Mouse (Mus musculus) midbrain, embryonic 11.5 days (tissue): ENCODE data around the gene Chil1. TPM values are rescaled to one million over a fixed set of nuclear protein-coding genes. Genes with fewer than 3 reads are reported as not detected.

Experiments used
- ATAC-seq: fragments of 200-750 bp; cut with Nextera tagmentation; 2 replicates; pipeline ENCODE4 v1.8.0; 2017; ENCODE audit warnings: moderate TSS enrichment, moderate library complexity; ENCODE audit not compliant: low FRiP score
- DNase-seq: peaks from one replicate; pipeline ENCODE4 v3.0.0; 2015; ENCODE audit warnings: low spot score; ENCODE audit errors: missing footprints
- H3K27ac ChIP-seq: fragments of 300-500 bp; sonication (generic); 2 replicates; pipeline ENCODE4 v1.5.1; 2014; ENCODE audit warnings: low read depth, low read length
- H3K27me3 ChIP-seq: fragments of 300-500 bp; sonication (generic); 2 replicates; pipeline ENCODE4 v1.6.1; 2014; ENCODE audit warnings: mild to moderate bottlenecking, low read length, moderate library complexity, mixed read lengths; ENCODE audit not compliant: control insufficient read depth, insufficient read depth
- H3K36me3 ChIP-seq: fragments of 300-500 bp; sonication (generic); 2 replicates; pipeline ENCODE4 v1.6.1; 2014; ENCODE audit warnings: mild to moderate bottlenecking, low read length, moderate library complexity, mixed read lengths; ENCODE audit not compliant: control insufficient read depth, insufficient read depth
- H3K4me1 ChIP-seq: fragments of 300-500 bp; sonication (generic); 2 replicates; pipeline ENCODE4 v1.6.1; 2014; ENCODE audit warnings: low read length; ENCODE audit not compliant: control insufficient read depth, insufficient read depth
- H3K4me2 ChIP-seq: fragments of 300-500 bp; sonication (generic); 2 replicates; pipeline ENCODE4 v1.6.1; 2014; ENCODE audit warnings: mild to moderate bottlenecking, moderate library complexity
- H3K4me3 ChIP-seq: fragments of 300-500 bp; sonication (generic); 2 replicates; pipeline ENCODE4 v1.5.1; 2014; ENCODE audit warnings: low read depth, low read length
- H3K9ac ChIP-seq: fragments of 300-500 bp; sonication (generic); 2 replicates; pipeline ENCODE4 v1.6.1; 2014; ENCODE audit warnings: low read length
- H3K9me3 ChIP-seq: fragments of 300-500 bp; sonication (generic); 2 replicates; pipeline ENCODE4 v1.6.1; 2016; ENCODE audit warnings: low read length; ENCODE audit not compliant: control insufficient read depth
- WGBS: fragments of 180-500 bp; shearing (Covaris S2); extraction: QIAGEN DNeasy Blood & Tissue Kit; methylation state at CpG from one replicate; pipeline ENCODE4 v1.1.7; 2014; 5-methylcytosine and 5-hydroxymethylcytosine counted together
- polyA plus RNA-seq: library from polyadenylated mRNA; unstranded; fragments of >200 nt; fragmentation: Nextera tagmentation; extraction: Ambion mirVana; gene quantifications from 2 replicates; pipeline ENCODE4 v1.2.1, GENCODE M21; 2014

The Chil1 gene
- polyA plus RNA-seq, 1 experiment from 2014 or later, result 1.8 TPM

GRCm38 (mm10) chr1:134230638-134231228 lies 48.8 kb downstream of the Chil1 start:
- 83% methylated on average over 10 of the region's 10 CpGs for WGBS
- peaks cover 8% of the 10 kb centered on the region; the same call in 1 of the 2 replicates for H3K4me1 ChIP-seq
- H3K4me2 ChIP-seq, result no peak overlapping the region
- DNase-seq (no peak), ATAC-seq (no peak)
- H3K27me3 ChIP-seq, result peaks cover 28% of the 10 kb centered on the region
- H3K9me3 ChIP-seq, result no peaks in the 10 kb centered on the region
- no peaks in the 10 kb centered on the region for H3K36me3 ChIP-seq
- H3K27ac ChIP-seq, result no peak overlapping the region
- no peak overlapping the region for H3K4me3 ChIP-seq
- no peak overlapping the region for H3K9ac ChIP-seq

DNA sequence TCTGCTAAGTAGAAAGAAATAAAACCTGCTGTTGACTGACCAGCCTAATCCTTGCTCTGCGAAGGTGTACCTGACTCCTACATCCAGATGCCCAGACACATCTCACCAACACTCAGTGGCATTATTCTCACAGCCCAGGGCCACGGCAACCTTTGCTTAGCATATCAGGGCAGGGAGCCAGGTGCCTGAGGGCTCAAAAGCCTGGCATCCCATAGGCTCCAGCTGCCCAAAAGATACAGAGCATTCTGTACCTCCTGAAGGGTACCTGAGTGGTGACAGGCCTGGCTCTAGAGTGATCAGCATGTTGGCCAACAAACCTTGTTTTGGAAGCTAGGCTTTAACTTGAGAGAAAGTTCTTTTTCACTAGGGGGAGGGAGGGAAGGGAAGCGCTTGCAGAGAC lies 49.3 kb downstream of the Chil1 start:
- Histone ChIP-seq H3K27ac (no peak overlapping the region), H3K9ac (no peak overlapping the region), H3K4me3 (no peak overlapping the region), H3K36me3 (no peaks in the 10 kb centered on the region), H3K4me1 (peaks cover 8% of the 10 kb centered on the region; the same call in 1 of the 2 replicates), H3K4me2 (no peak overlapping the region), H3K9me3 (no peaks in the 10 kb centered on the region), H3K27me3 (peaks cover 33% of the 10 kb centered on the region)
- no peak for DNase-seq
- 79% methylated on average over 3 of the region's 3 CpGs for WGBS
- ATAC-seq, result no peak

DNA sequence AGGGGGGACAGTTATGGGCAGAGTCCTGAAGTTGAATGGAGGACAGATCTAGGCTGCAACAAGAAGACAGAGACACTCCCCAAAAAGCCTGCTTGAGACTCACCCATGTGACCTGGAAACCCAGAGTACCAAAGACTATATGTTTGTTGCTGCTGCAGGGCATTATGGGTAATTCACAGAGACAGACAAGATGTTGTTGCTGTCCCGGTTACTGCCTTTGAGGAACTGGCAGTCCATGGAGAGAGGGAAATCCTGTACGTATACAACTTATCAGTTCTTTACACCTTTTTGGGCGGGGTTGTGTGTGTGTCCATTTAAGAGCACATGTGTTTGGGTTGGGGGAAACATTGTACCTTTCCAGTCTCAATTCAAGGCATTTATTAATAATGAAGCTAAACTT lies 49.7 kb downstream of the Chil1 start:
- no peaks in the 10 kb centered on the region for H3K36me3 ChIP-seq
- H3K27me3 ChIP-seq, result peaks cover 34% of the 10 kb centered on the region
- no peak overlapping the region for H3K4me2 ChIP-seq
- H3K4me1 ChIP-seq, result peaks cover 8% of the 10 kb centered on the region; the same call in 1 of the 2 replicates
- ATAC-seq (no peak), DNase-seq (no peak)
- H3K9ac ChIP-seq, result no peak overlapping the region
- H3K27ac ChIP-seq, result no peak overlapping the region
- H3K9me3 ChIP-seq, result no peaks in the 10 kb centered on the region
- H3K4me3 ChIP-seq, result no peak overlapping the region
- 81% methylated on average over 3 of the region's 3 CpGs for WGBS

- Histone ChIP-seq H3K36me3 (no peaks in the 10 kb centered on the region), H3K9me3 (no peaks in the 10 kb centered on the region), H3K4me1 (peaks cover 8% of the 10 kb centered on the region; the same call in 1 of the 2 replicates), H3K4me3 (no peak overlapping the region), H3K4me2 (no peak overlapping the region), H3K9ac (no peak overlapping the region), H3K27me3 (peaks cover 34% of the 10 kb centered on the region), H3K27ac (no peak overlapping the region)
- DNase-seq (no peak), ATAC-seq (no peak)
- 83% methylated on average over 8 of the region's 8 CpGs for WGBS
These were observed 50.4 kb downstream of the Chil1 start for GRCm38 (mm10) chr1:134232326-134232725.

DNA sequence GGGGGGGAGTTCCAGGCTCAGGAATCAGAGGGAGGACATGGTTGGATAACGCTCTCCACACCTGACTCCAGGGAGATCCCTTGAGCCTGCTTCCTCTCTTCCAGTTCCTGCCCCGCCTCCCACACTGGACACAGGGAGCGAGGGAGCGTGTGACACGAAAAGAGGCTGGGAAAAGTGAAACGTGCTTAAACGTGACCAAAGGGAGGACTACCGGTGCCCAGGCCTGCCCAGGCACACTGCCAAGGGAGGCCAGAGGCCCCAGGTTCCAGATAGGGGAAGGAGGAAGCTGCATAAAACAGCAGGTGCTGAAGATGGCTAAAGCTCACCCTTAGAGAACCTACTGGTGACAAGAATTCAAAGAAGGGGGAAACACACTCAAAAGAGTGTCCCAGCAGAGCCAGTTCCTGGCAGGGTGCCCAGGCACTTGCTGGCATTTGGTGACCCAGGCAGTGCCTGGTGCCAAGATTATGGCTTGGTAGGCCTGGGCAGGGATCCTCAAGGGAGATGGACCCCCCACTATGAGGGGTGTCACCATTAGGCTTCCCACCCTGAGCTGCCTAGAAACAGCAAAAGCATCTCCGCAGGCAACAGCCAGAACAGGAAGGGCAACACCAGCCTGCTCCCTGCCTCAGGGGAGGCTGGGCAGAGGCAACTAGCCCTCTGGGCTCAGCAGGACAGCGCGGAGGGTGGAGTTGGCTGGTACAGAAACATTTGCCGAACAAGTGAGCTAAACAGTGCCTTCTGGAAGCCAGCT lies 51.0 kb downstream of the Chil1 start:
- no peak overlapping the region for H3K27ac ChIP-seq
- no peaks in the 10 kb centered on the region for H3K36me3 ChIP-seq
- DNase-seq (no peak), ATAC-seq (no peak)
- no peak overlapping the region for H3K9ac ChIP-seq
- peaks cover 8% of the 10 kb centered on the region; the same call in 1 of the 2 replicates for H3K4me1 ChIP-seq
- 61% methylated on average over 12 of the region's 12 CpGs for WGBS
- peaks cover 34% of the 10 kb centered on the region for H3K27me3 ChIP-seq
- H3K4me2 ChIP-seq, result no peak overlapping the region
- no peaks in the 10 kb centered on the region for H3K9me3 ChIP-seq
- H3K4me3 ChIP-seq, result no peak overlapping the region

DNA sequence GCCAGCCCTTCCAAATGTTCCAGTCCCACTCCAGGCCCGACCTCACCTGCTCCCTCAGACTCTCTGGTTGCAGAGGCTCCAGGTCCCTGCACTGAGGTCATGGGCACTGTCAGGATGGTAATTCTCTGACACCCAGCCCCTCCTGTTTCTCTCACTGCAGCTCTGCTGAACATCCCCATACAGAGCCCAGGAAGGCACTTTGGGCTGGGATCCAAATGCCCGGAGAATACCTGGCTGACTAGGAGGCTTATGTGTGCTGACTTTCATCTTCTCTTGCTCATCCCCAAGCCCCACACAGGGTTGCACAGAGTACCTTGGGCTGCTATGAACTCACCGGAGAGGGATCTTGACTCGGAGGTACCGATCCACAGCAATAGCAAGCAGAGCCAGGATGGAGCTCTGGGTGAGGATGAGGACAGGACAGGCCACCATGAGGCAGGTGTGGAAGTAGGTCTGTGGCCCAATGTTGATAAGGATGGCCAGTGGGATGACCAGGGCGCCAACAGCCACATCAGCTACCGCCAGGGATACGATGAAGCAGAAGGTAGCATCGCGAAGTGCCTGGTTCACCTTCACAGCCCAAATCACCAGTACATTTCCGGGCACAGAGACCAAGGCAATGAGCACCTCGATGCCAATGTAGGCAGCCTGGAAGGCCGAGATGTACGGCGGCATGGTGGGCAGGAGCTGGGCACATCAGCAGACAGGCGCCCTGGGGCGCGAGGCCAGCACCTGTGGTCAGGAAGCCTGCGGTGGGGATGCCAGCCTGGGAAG lies 51.9 kb downstream of the Chil1 start:
- Histone ChIP-seq H3K36me3 (no peaks in the 10 kb centered on the region), H3K4me1 (peaks cover 8% of the 10 kb centered on the region; the same call in 1 of the 2 replicates), H3K27me3 (peaks cover 34% of the 10 kb centered on the region), H3K27ac (no peak overlapping the region), H3K4me2 (no peak overlapping the region), H3K4me3 (no peak overlapping the region), H3K9me3 (no peaks in the 10 kb centered on the region), H3K9ac (no peak overlapping the region)
- DNase-seq (no peak), ATAC-seq (no peak)
- WGBS, result 50% methylated on average over 19 of the region's 19 CpGs

DNA sequence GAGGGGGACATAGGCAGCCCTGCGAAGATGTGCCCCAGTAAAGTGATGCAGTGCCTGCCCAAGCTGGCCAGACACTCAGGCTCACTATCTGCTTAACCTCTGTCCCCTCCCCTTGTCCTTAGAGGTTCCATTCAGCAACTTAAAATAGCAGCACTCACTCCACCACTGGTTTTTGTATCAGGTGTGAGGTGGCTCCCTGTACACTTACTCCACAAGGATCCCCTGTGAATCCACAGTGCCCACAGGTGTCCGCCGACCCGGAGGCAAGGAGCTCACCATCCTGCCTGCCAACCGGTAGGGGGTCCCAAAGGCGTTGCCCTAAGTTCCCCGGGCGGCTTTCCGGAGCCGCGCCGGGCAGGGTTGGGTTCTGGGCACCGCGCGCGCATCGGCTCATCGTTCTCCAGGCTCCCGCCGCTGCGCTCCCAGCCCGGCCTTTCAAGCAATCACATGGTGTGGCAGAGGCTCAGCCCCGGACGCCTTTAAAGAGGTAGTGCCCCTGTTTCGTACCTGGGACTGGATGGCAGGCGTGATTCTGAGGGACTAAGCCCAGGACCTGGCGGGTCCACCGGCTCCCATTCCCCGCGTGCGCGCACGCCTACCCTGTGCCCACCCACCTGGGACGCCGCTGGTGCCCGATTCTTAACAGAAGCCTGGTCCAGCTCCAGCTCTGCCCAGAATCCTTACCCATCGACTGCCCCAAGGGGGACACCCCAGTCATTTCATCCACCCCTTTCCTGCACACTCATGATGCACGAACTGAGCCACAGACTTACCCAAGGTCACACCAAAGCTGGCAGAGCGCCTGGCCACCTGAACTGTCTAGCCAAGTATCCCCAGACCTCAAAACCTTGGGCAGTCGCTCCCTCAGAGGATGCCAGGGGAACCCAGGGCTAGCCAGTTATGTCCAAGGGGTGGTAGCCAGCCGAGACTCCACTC lies 52.7 kb downstream of the Chil1 start:
- 1% methylated on average over 41 of the region's 41 CpGs for WGBS
- Histone ChIP-seq H3K4me3 (peak overlapping the region; percentile 32), H3K36me3 (no peaks in the 10 kb centered on the region), H3K27ac (no peak overlapping the region), H3K27me3 (peaks cover 34% of the 10 kb centered on the region), H3K9ac (peak overlapping the region; percentile 33), H3K4me2 (peak overlapping the region; percentile 66), H3K9me3 (no peaks in the 10 kb centered on the region), H3K4me1 (peaks cover 8% of the 10 kb centered on the region; the same call in 1 of the 2 replicates)
- ATAC-seq (peak; percentile 24; the same call in 1 of the 2 replicates), DNase-seq (no peak)

DNA sequence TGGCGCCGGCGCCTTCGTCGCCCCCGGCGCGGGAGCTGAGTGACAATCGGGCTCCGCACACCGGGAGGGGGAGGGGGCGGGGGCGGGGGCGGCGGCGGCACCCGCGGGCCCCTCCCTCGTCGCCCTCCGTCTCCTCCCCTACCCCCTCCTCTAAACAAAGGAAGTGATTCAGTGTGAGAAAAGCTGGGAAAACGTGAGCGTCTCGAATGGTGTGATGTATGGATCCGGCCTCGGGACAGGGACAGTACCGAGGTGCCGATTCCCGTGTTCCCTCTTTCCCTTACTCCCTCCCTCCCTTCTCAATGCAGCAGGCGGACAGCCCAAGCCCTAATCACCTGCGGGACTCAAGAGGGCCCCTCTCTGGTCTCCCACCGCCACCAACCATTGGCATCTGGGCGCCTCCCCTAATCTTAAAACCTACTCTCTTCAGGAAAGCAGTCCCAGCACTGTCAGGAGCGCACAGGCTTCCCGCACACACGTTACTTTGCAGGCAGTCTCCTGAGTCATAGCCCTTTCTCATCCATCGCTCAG lies 53.5 kb downstream of the Chil1 start, which contains the start of gene Adora1:
Gene Adora1 (minus strand): TSS at position 41 of the 531 bp plus-strand sequence.
- Histone ChIP-seq H3K4me1 (peaks cover 8% of the 10 kb centered on the region; the same call in 1 of the 2 replicates), H3K4me2 (peak within 1 kb of the TSS; percentile 66), H3K36me3 (no peaks in the 10 kb centered on the region), H3K9me3 (no peaks in the 10 kb centered on the region), H3K4me3 (peak within 1 kb of the TSS; percentile 32), H3K27ac (no peak within 1 kb of the TSS), H3K9ac (peak within 1 kb of the TSS; percentile 33), H3K27me3 (peaks cover 34% of the 10 kb centered on the region)
- DNase-seq (peak; percentile 88), ATAC-seq (no peak)
- WGBS, result 1% methylated on average over 27 of the region's 37 CpGs
